26 mouse cellular contexts compared by ENCODE assay signal in the genomic region with DNA sequence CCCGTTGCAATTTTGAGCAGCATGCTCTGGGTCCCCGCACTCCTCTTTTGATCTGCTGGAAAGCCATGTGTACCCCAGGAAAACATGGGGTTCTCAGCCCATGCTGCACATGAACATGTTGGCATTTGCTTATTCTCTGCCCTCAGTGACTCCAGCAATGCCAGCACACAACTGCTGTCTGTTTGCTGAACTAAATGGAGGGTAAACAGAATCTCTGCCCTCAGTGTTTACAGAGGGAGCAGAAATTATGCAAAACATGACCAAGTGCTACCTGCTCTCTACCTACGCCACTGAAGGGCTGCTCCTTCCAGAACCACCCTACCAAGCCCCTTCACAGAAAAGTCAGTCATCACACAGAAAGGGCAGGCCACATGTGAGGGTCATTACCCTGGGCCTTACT. TPM values are rescaled to one million over a fixed set of nuclear protein-coding genes. Genes with fewer than 3 reads are reported as not detected.
"Had no signal": no experiment of that assay in that cellular context is flagged by ENCODE, and none has a peak within 500 bp of the region (broad histone marks: within the 10 kb centered on the region; RNA-seq: fewer than 3 reads in every experiment).

No protein-coding gene starts in this region.

- H3K9ac ChIP-seq: intestine, embryonic 15.5 days; kidney, embryonic 15.5 days; limb, embryonic 12.5 days; limb, embryonic 15.5 days; lung, embryonic 14.5 days; midbrain, embryonic 13.5 days; neural tube, embryonic 13.5 days; stomach, embryonic 15.5 days had no signal

- H3K36me3 ChIP-seq: intestine, embryonic 15.5 days; kidney, embryonic 15.5 days; limb, embryonic 12.5 days; limb, embryonic 15.5 days; midbrain, embryonic 10.5 days; midbrain, embryonic 13.5 days; neural tube, embryonic 13.5 days; stomach, embryonic 15.5 days had no signal

- H3K4me1 ChIP-seq: intestine, embryonic 15.5 days; kidney, embryonic 15.5 days; limb, embryonic 12.5 days; limb, embryonic 15.5 days; midbrain, embryonic 10.5 days; midbrain, embryonic 13.5 days; neural tube, embryonic 13.5 days had no signal

- ATAC-seq: intestine, embryonic 15.5 days; midbrain, embryonic 13.5 days; midbrain, embryonic 16.5 days had no signal

- H3K9me3 ChIP-seq: intestine, embryonic 15.5 days; kidney, embryonic 15.5 days; limb, embryonic 15.5 days; midbrain, embryonic 10.5 days; midbrain, embryonic 13.5 days; stomach, embryonic 15.5 days had no signal

- H3K4me2 ChIP-seq: intestine, embryonic 15.5 days; kidney, embryonic 15.5 days; limb, embryonic 12.5 days; limb, embryonic 15.5 days; lung, embryonic 14.5 days; midbrain, embryonic 13.5 days; neural tube, embryonic 13.5 days; stomach, embryonic 15.5 days had no signal

- H3K4me3 ChIP-seq: intestine, embryonic 15.5 days; kidney, embryonic 15.5 days; limb, embryonic 12.5 days; limb, embryonic 15.5 days; midbrain, embryonic 10.5 days; midbrain, embryonic 13.5 days; myocyte; neural tube, embryonic 13.5 days; stomach, embryonic 15.5 days had no signal

- H3K27me3 ChIP-seq: intestine, embryonic 15.5 days; kidney, embryonic 15.5 days; limb, embryonic 12.5 days; limb, embryonic 15.5 days; midbrain, embryonic 13.5 days; neural tube, embryonic 13.5 days; stomach, embryonic 15.5 days had no signal

- DNase-seq: kidney, adult 11 months; kidney, adult 8-10 months; kidney, postnatal 10 days; kidney, postnatal 36 days; left cerebral cortex, postnatal 4 days; lung, embryonic 14.5 days; lung, postnatal 14 days; retina, postnatal 1 day; right cerebral cortex, postnatal 25 days; spleen, adult 18-20 months; thymus, adult 18-20 months; thymus, postnatal 36 days had no signal

- H3K27ac ChIP-seq: intestine, embryonic 15.5 days; kidney, embryonic 15.5 days; limb, embryonic 12.5 days; limb, embryonic 15.5 days; macrophage; midbrain, embryonic 10.5 days; midbrain, embryonic 13.5 days; neural tube, embryonic 13.5 days; stomach, embryonic 15.5 days had no signal

RNA-seq across cellular contexts. Expression of gene Hp, which starts 5.9 kb away (rescaled TPM):
- total RNA-seq: left cerebral cortex, postnatal 14 days had no signal
- polyA plus RNA-seq: myocyte had no signal

RNA-seq across cellular contexts. Expression of gene Pkd1l3, which starts 29.5 kb away (rescaled TPM):
- total RNA-seq: megakaryocyte, adult 5-6 weeks; monocyte, adult 5-6 weeks had no signal
- polyA plus RNA-seq: neural tube, embryonic 13.5 days had no signal
